Mouse (Mus musculus) myocyte (in vitro differentiated cells): Measurements from ENCODE around the gene Ube2g2. TPM values are rescaled to one million over a fixed set of nuclear protein-coding genes. Genes with fewer than 3 reads are reported as not detected.

Experiments
- H3K27me3 ChIP-seq: one replicate; pipeline ENCODE4 v1.6.1; 2011; ENCODE audit not compliant: control insufficient read depth, insufficient read depth, insufficient read length
- H3K36me3 ChIP-seq: one replicate; pipeline ENCODE4 v1.6.1; 2011; ENCODE audit not compliant: control insufficient read depth, insufficient read depth
- H3K4me2 ChIP-seq: one replicate; pipeline ENCODE4 v1.6.1; 2011; ENCODE audit warnings: low read depth, control low read depth
- H3K4me3 ChIP-seq: one replicate; pipeline ENCODE4 v1.5.1; 2011; ENCODE audit warnings: mild to moderate bottlenecking, control low read depth, moderate library complexity
- H3K79me2 ChIP-seq: one replicate; pipeline ENCODE4 v1.6.1; 2011; ENCODE audit not compliant: control insufficient read depth, insufficient read depth
- H3ac ChIP-seq: one replicate; pipeline ENCODE4 v1.6.1; 2011; ENCODE audit not compliant: control insufficient read depth, insufficient read length
- CEBPB ChIP-seq: IDR thresholded peaks from 2 replicates; pipeline ENCODE4 v1.6.1; 2011; ENCODE audit warnings: mild to moderate bottlenecking, moderate library complexity; ENCODE audit not compliant: poor library complexity, insufficient read depth, severe bottlenecking
- E2F4 ChIP-seq: IDR thresholded peaks from one replicate; pipeline ENCODE4 v1.6.1; 2011; ENCODE audit warnings: mild to moderate bottlenecking, control low read depth, moderate library complexity; ENCODE audit not compliant: insufficient read depth
- MAX ChIP-seq: IDR thresholded peaks from one replicate; pipeline ENCODE4 v1.6.1; 2011; ENCODE audit warnings: low read depth, mild to moderate bottlenecking, control low read depth
- MYOD1 ChIP-seq, 3 experiments: IDR thresholded peaks; one replicate each; pipeline ENCODE4 v1.6.1; 2011; ENCODE audit warnings: control low read depth in 2 of 3, low read depth in 2 of 3, mild to moderate bottlenecking in 2 of 3, moderate library complexity in 1 of 3; ENCODE audit not compliant: insufficient read length in 2 of 3, control insufficient read depth in 1 of 3
- MYOG ChIP-seq, 3 experiments: IDR thresholded peaks; one replicate each; pipeline ENCODE4 v1.6.1; 2011; ENCODE audit warnings: control low read depth in 2 of 3, low read depth in 2 of 3, mild to moderate bottlenecking in 2 of 3; ENCODE audit not compliant: insufficient read length in 2 of 3, control insufficient read depth in 1 of 3, insufficient read depth in 1 of 3
- POLR2A ChIP-seq: IDR thresholded peaks from one replicate; pipeline ENCODE4 v1.6.1; 2011; ENCODE audit warnings: low read depth, mild to moderate bottlenecking, control low read depth, moderate library complexity; ENCODE audit not compliant: insufficient read length
- POLR2AphosphoS2 ChIP-seq: IDR thresholded peaks from one replicate; pipeline ENCODE4 v1.6.1; 2011; ENCODE audit warnings: low read depth, control low read depth; ENCODE audit not compliant: insufficient read length
- REST ChIP-seq: IDR thresholded peaks from one replicate; pipeline ENCODE4 v1.6.1; 2011; ENCODE audit warnings: mild to moderate bottlenecking, control low read depth, moderate library complexity; ENCODE audit not compliant: insufficient read depth, insufficient read length
- SRF ChIP-seq: IDR thresholded peaks from one replicate; pipeline ENCODE4 v1.6.1; 2011; ENCODE audit warnings: low read depth; ENCODE audit not compliant: control insufficient read depth, insufficient read length
- TCF12 ChIP-seq: IDR thresholded peaks from one replicate; pipeline ENCODE4 v1.6.1; 2011; ENCODE audit warnings: mild to moderate bottlenecking, control low read depth; ENCODE audit not compliant: poor library complexity, insufficient read depth, severe bottlenecking
- TCF3 ChIP-seq: IDR thresholded peaks from one replicate; pipeline ENCODE4 v1.6.1; 2011; ENCODE audit warnings: low read depth, control low read depth; ENCODE audit not compliant: insufficient read length
- USF1 ChIP-seq: IDR thresholded peaks from one replicate; pipeline ENCODE4 v1.6.1; 2011; ENCODE audit warnings: low read depth, mild to moderate bottlenecking, control low read depth, moderate library complexity
- polyA plus RNA-seq: library from polyadenylated mRNA; unstranded; fragments of >200 nt; fragmentation: generic; extraction: Trizol; gene quantifications from one replicate; pipeline ENCODE4 v1.2.1, GENCODE M21; 2012; ENCODE audit warnings: missing spikeins

The Ube2g2 gene
- polyA plus RNA-seq, 1 experiment, result 181 TPM

DNA sequence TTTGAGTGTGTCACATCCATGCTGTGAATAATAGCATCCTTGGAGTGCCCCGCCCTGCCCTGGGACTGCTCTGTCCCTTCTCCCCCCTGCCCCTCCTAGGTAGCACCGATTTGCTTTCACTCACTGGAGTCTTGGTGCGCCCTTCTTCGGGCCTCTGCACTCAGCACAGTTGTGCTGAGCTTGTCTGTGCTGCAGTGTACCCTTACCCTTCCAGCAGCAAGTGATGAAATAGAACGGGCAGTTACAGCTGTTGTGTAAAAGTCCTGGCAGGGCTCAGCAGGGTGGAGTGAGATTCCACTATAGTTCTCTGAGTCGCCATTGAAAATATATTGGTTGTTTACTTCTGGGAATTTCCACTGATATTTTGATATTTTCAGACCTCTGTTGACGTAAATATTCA is 4.0 kb downstream of the Ube2g2 start:
- no peak for TF ChIP-seq SRF
- no peak for TF ChIP-seq TCF3
- peak; percentile 25 for TF ChIP-seq POLR2AphosphoS2
- TF ChIP-seq E2F4, result no peak
- no peak for TF ChIP-seq POLR2A
- no peak for TF ChIP-seq MAX
- TF ChIP-seq MYOG (IDR thresholded peaks at IDR 0.05; ENCODE audit: control insufficient read depth in 1 of 3, insufficient read depth in 1 of 3, insufficient read length in 2 of 3, low read depth in 2 of 3), result no peak
- no peak for TF ChIP-seq USF1
- TF ChIP-seq TCF12, result no peak
- TF ChIP-seq MYOD1 (IDR thresholded peaks at IDR 0.05; ENCODE audit: control insufficient read depth in 1 of 3, insufficient read length in 2 of 3, low read depth in 2 of 3), result peak in 2 of 3 experiments; percentile 17 to 23
- TF ChIP-seq CEBPB, result peak; percentile 33; the same call in 1 of the 2 replicates
- TF ChIP-seq REST, result no peak
- Histone ChIP-seq H3K4me3 (no peak overlapping the region), H3K27me3 (no peaks in the 10 kb centered on the region), H3ac (no peak overlapping the region), H3K36me3 (no peaks in the 10 kb centered on the region), H3K4me2 (peak overlapping the region; percentile 51), H3K79me2 (peaks cover 76% of the 10 kb centered on the region)

DNA sequence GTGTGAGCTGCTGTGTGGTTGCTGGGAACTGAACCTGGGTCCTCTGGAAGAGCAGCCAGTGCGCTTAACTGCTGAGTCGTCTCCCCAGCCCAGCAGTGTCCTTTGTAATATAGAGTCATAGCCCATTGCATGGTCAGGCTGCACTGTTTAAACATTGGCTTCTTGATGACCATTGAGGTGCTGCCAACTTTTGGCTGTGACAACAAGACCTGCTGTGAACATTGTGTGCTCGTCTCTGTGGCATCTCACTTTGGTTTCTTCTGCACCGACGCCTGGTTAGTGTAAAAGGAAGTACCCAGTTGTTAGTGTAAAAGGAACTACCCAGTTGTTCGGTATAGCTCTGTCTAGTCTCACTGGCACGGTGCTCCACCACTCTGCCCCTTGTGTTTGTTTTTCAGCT is 4.5 kb downstream of the Ube2g2 start:
- no peaks in the 10 kb centered on the region for H3K27me3 ChIP-seq
- H3K36me3 ChIP-seq, result no peaks in the 10 kb centered on the region
- H3K79me2 ChIP-seq, result peaks cover 82% of the 10 kb centered on the region
- H3K4me3 ChIP-seq, result no peak overlapping the region
- no peak overlapping the region for H3ac ChIP-seq
- H3K4me2 ChIP-seq, result peak overlapping the region; percentile 10
- TF ChIP-seq SRF (no peak), POLR2AphosphoS2 (no peak), MAX (no peak), CEBPB (no peak), REST (no peak), TCF3 (no peak), MYOD1 (IDR thresholded peaks at IDR 0.05; ENCODE audit: control insufficient read depth in 1 of 3, insufficient read length in 2 of 3, low read depth in 2 of 3) (no peak), MYOG (IDR thresholded peaks at IDR 0.05; ENCODE audit: control insufficient read depth in 1 of 3, insufficient read depth in 1 of 3, insufficient read length in 2 of 3, low read depth in 2 of 3) (no peak)

DNA sequence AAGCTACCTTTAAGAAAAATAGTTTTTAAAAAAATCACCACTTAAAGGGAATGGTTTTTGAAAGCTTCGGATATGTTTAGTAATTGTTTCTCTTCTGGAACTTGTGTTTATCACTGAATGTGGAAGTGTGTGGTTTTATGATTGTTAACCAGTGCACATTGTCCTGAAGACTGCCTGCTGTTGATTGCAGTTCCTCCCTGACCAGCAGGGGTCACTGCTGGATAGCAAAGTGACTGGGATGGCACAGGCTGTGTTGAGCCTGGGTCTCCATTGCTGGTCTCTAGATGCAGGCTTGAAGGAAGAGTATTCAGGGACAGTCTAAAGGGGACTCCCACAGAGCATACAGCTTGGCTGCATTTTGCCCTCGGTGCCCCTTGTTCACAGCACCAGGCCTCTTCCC is 5.4 kb downstream of the Ube2g2 start:
- TF ChIP-seq POLR2A (no peak), POLR2AphosphoS2 (peak; percentile 38)
- H3K4me2 ChIP-seq, result no peak overlapping the region
- H3K36me3 ChIP-seq, result no peaks in the 10 kb centered on the region
- no peaks in the 10 kb centered on the region for H3K27me3 ChIP-seq
- H3K79me2 ChIP-seq, result peaks cover 91% of the 10 kb centered on the region
- no peak overlapping the region for H3K4me3 ChIP-seq
- H3ac ChIP-seq, result no peak overlapping the region

DNA sequence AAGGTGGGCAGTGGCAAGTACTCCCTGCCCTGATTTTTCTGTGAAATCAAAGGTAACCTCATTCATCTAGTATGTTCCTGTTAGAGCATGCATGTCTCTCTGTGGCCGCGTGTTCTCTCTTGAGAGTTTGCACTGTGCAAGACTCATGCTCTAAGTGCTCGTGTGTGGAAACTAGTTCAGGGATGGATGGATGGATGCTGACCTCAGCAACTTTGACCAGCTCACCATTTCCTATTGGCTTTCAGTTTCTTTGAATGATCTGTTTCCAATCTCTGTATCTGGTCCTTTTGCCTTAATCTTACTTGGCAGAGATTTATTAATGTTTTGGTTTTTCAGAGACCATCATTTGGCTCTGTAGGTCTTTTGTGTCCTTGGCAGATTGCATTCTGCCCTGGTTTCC is 7.1 kb downstream of the Ube2g2 start:
- TF ChIP-seq TCF12, result no peak
- TF ChIP-seq MYOG (IDR thresholded peaks at IDR 0.05; ENCODE audit: control insufficient read depth in 1 of 3, insufficient read depth in 1 of 3, insufficient read length in 2 of 3, low read depth in 2 of 3), result no peak
- Histone ChIP-seq H3K27me3 (no peaks in the 10 kb centered on the region), H3ac (no peak overlapping the region), H3K36me3 (peaks cover 10% of the 10 kb centered on the region), H3K4me2 (no peak overlapping the region), H3K79me2 (peaks cover 95% of the 10 kb centered on the region), H3K4me3 (no peak overlapping the region)

DNA sequence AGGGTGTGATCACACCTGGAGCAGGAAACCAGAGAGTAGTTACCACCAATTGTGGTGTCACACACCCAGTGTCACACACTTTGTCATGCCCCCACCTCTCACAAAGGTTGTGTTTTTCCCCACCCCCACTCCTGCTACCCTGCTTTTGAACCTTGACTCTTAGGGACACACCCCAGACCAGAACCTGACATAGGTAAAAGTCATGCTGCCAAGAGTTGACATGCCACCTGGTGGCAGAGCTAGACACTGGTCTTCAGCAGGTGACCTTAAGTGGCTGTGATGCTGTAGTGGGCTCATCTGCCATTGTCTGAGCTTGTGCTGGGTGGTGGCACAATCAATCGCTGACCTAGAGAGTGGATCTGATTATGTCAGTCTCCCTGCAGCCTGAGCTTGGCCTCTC is 7.9 kb downstream of the Ube2g2 start:
- peaks cover 10% of the 10 kb centered on the region for H3K36me3 ChIP-seq
- H3K27me3 ChIP-seq, result no peaks in the 10 kb centered on the region
- peaks cover 88% of the 10 kb centered on the region for H3K79me2 ChIP-seq
- TF ChIP-seq MYOD1 (IDR thresholded peaks at IDR 0.05; ENCODE audit: control insufficient read depth in 1 of 3, insufficient read length in 2 of 3, low read depth in 2 of 3) (no peak), TCF12 (no peak), REST (no peak), CEBPB (no peak), E2F4 (no peak), MYOG (IDR thresholded peaks at IDR 0.05; ENCODE audit: control insufficient read depth in 1 of 3, insufficient read depth in 1 of 3, insufficient read length in 2 of 3, low read depth in 2 of 3) (no peak), TCF3 (no peak), USF1 (no peak), MAX (no peak), SRF (no peak), POLR2AphosphoS2 (no peak), POLR2A (no peak)
- no peak overlapping the region for H3K4me3 ChIP-seq
- H3ac ChIP-seq, result no peak overlapping the region
- H3K4me2 ChIP-seq, result no peak overlapping the region

DNA sequence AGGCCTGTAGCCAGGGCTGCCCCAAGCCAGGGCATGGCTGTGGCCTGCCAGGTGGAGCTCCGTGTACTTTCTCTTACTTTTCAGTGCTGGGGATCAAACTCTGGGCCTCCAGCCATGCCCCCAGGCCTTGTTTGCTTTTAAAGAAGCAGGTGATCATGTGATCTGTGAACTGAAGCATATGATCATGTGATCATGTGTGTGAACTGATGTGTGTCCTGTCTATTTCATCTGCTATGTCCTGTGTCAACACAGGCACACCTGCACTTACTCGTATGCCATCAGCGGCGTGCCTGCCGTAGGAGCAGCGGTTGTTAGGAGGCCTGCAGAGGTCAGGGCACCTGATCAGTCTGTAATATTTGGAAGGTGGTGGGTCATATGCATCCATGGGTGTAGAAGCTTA is 11.9 kb downstream of the Ube2g2 start:
- TF ChIP-seq REST (no peak), MYOG (IDR thresholded peaks at IDR 0.05; ENCODE audit: control insufficient read depth in 1 of 3, insufficient read depth in 1 of 3, insufficient read length in 2 of 3, low read depth in 2 of 3) (no peak), SRF (no peak), TCF12 (no peak)
- H3K36me3 ChIP-seq, result peaks cover 41% of the 10 kb centered on the region
- H3K4me2 ChIP-seq, result no peak overlapping the region
- H3ac ChIP-seq, result no peak overlapping the region
- H3K4me3 ChIP-seq, result no peak overlapping the region
- H3K27me3 ChIP-seq, result no peaks in the 10 kb centered on the region
- H3K79me2 ChIP-seq, result peaks cover 81% of the 10 kb centered on the region
